Mouse (Mus musculus): ENCODE measurements around the gene Evi2a. TPM values are rescaled to one million over a fixed set of nuclear protein-coding genes. Genes with fewer than 3 reads are reported as not detected.

The Evi2a gene
- polyA plus RNA-seq, 1 experiment from 2014 or later = 1.7 TPM

GRCm38 (mm10) chr11:79522944-79523343 lies 7.5 kb downstream of the Evi2a start:
- Histone ChIP-seq H3K4me1 (no peaks in the 10 kb centered on the region), H3K36me3 (peaks cover 23% of the 10 kb centered on the region), H3K4me3 (no peak overlapping the region), H3K27ac (replicated peaks) (no peak overlapping the region), H3K9me3 (replicated peaks) (no peaks in the 10 kb centered on the region), H3K27me3 (ENCODE audit: low read depth, poor library complexity, severe bottlenecking) (no peaks in the 10 kb centered on the region)
- DNase-seq (ENCODE audit: low spot score) = no peak
- WGBS = 89% methylated on average over 1 of the region's 1 CpGs

GRCm38 (mm10) chr11:79521930-79522329 lies 8.5 kb downstream of the Evi2a start:
- Histone ChIP-seq H3K27ac (replicated peaks) (no peak overlapping the region), H3K4me1 (no peaks in the 10 kb centered on the region), H3K4me3 (no peak overlapping the region), H3K36me3 (peaks cover 14% of the 10 kb centered on the region), H3K9me3 (replicated peaks) (no peaks in the 10 kb centered on the region), H3K27me3 (ENCODE audit: low read depth, poor library complexity, severe bottlenecking) (no peaks in the 10 kb centered on the region)
- DNase-seq (ENCODE audit: low spot score) = no peak

- no peaks in the 10 kb centered on the region for H3K27me3 ChIP-seq (ENCODE audit: low read depth, poor library complexity, severe bottlenecking)
- no peak overlapping the region for H3K27ac ChIP-seq (replicated peaks)
- H3K36me3 ChIP-seq = peaks cover 14% of the 10 kb centered on the region; the same call in 1 of the 2 replicates
- no peaks in the 10 kb centered on the region for H3K9me3 ChIP-seq (replicated peaks)
- H3K4me3 ChIP-seq = no peak overlapping the region
- no peak for DNase-seq (ENCODE audit: low spot score)
- no peaks in the 10 kb centered on the region for H3K4me1 ChIP-seq
Measured at GRCm38 (mm10) chr11:79520772-79521171, 9.6 kb downstream of the Evi2a start.

GRCm38 (mm10) chr11:79519878-79520291 lies 10.5 kb downstream of the Evi2a start:
- no peaks in the 10 kb centered on the region for H3K27me3 ChIP-seq (ENCODE audit: low read depth, poor library complexity, severe bottlenecking)
- peaks cover 11% of the 10 kb centered on the region; the same call in 1 of the 2 replicates for H3K36me3 ChIP-seq
- 86% methylated on average over 1 of the region's 1 CpGs for whole genome bisulfite sequencing
- no peak for DNase-seq (ENCODE audit: low spot score)
- no peaks in the 10 kb centered on the region for H3K4me1 ChIP-seq
- H3K27ac ChIP-seq (replicated peaks) = no peak overlapping the region
- no peaks in the 10 kb centered on the region for H3K9me3 ChIP-seq (replicated peaks)
- H3K4me3 ChIP-seq = no peak overlapping the region

GRCm38 (mm10) chr11:79519299-79519698 lies 11.1 kb downstream of the Evi2a start:
- H3K27ac ChIP-seq (replicated peaks) = no peak overlapping the region
- DNase-seq (ENCODE audit: low spot score) = no peak
- H3K36me3 ChIP-seq = peaks cover 7% of the 10 kb centered on the region
- no peaks in the 10 kb centered on the region for H3K27me3 ChIP-seq (ENCODE audit: low read depth, poor library complexity, severe bottlenecking)
- H3K4me1 ChIP-seq = no peaks in the 10 kb centered on the region
- no peak overlapping the region for H3K4me3 ChIP-seq
- no peaks in the 10 kb centered on the region for H3K9me3 ChIP-seq (replicated peaks)
- WGBS = 91% methylated on average over 6 of the region's 6 CpGs

- H3K36me3 ChIP-seq = peaks cover 2% of the 10 kb centered on the region; the same call in 1 of the 2 replicates
- no peak for DNase-seq (ENCODE audit: low spot score)
- H3K4me3 ChIP-seq = no peak overlapping the region
- H3K27me3 ChIP-seq (ENCODE audit: low read depth, poor library complexity, severe bottlenecking) = no peaks in the 10 kb centered on the region
- WGBS = 98% methylated on average over 2 of the region's 2 CpGs
- no peak overlapping the region for H3K27ac ChIP-seq (replicated peaks)
- no peaks in the 10 kb centered on the region for H3K4me1 ChIP-seq
- H3K9me3 ChIP-seq (replicated peaks) = no peaks in the 10 kb centered on the region
Measured at GRCm38 (mm10) chr11:79515798-79516197, 14.6 kb downstream of the Evi2a start.

GRCm38 (mm10) chr11:79515331-79515730 lies 15.1 kb downstream of the Evi2a start:
- H3K27ac ChIP-seq (replicated peaks) = no peak overlapping the region
- no peaks in the 10 kb centered on the region for H3K4me1 ChIP-seq
- no peaks in the 10 kb centered on the region for H3K9me3 ChIP-seq (replicated peaks)
- no peaks in the 10 kb centered on the region for H3K27me3 ChIP-seq (ENCODE audit: low read depth, poor library complexity, severe bottlenecking)
- H3K4me3 ChIP-seq = no peak overlapping the region
- no peak for DNase-seq (ENCODE audit: low spot score)
- WGBS = 71% methylated on average over 6 of the region's 6 CpGs
- peaks cover 2% of the 10 kb centered on the region; the same call in 1 of the 2 replicates for H3K36me3 ChIP-seq

GRCm38 (mm10) chr11:79511970-79512369 lies 18.4 kb downstream of the Evi2a start:
- H3K27me3 ChIP-seq (ENCODE audit: low read depth, poor library complexity, severe bottlenecking) = no peaks in the 10 kb centered on the region
- no peaks in the 10 kb centered on the region for H3K4me1 ChIP-seq
- peaks cover 2% of the 10 kb centered on the region; the same call in 1 of the 2 replicates for H3K36me3 ChIP-seq
- H3K9me3 ChIP-seq (replicated peaks) = no peaks in the 10 kb centered on the region
- H3K27ac ChIP-seq (replicated peaks) = no peak overlapping the region
- no peak for DNase-seq (ENCODE audit: low spot score)
- 93% methylated on average over 3 of the region's 3 CpGs for WGBS
- H3K4me3 ChIP-seq = no peak overlapping the region

GRCm38 (mm10) chr11:79504506-79504905 lies 25.9 kb downstream of the Evi2a start:
- WGBS = 83% methylated on average over 7 of the region's 7 CpGs

GRCm38 (mm10) chr11:79503845-79504244 lies 26.6 kb downstream of the Evi2a start, which contains the start of gene Omg:
TSS of gene Omg (minus strand) at chr11:79504084.
- no peak for DNase-seq (ENCODE audit: low spot score)
- Histone ChIP-seq H3K36me3 (no peaks in the 10 kb centered on the region), H3K4me3 (no peak within 1 kb of the TSS), H3K4me1 (peaks cover 27% of the 10 kb centered on the region), H3K27ac (replicated peaks) (0 out of 2 replicates have a peak within 1 kb of the TSS, but pooled peaks have one; percentile 33), H3K27me3 (ENCODE audit: low read depth, poor library complexity, severe bottlenecking) (no peaks in the 10 kb centered on the region), H3K9me3 (replicated peaks) (no peaks in the 10 kb centered on the region)
- WGBS = 47% methylated on average over 8 of the region's 8 CpGs

More at GRCm38 (mm10) chr11:79504506-79504905, 25.9 kb downstream of the Evi2a start:
- no peak overlapping the region for H3K27ac ChIP-seq (replicated peaks)
- no peak overlapping the region for H3K4me3 ChIP-seq
- peaks cover 27% of the 10 kb centered on the region for H3K4me1 ChIP-seq
- no peak for DNase-seq (ENCODE audit: low spot score)
- H3K36me3 ChIP-seq = no peaks in the 10 kb centered on the region
- H3K9me3 ChIP-seq (replicated peaks) = no peaks in the 10 kb centered on the region
- no peaks in the 10 kb centered on the region for H3K27me3 ChIP-seq (ENCODE audit: low read depth, poor library complexity, severe bottlenecking)

GRCm38 (mm10) chr11:79502917-79503316 lies 27.5 kb downstream of the Evi2a start:
- H3K27ac ChIP-seq (replicated peaks) = 0 out of 2 replicates have a peak overlapping the region, but pooled peaks have one; percentile 33
- H3K4me3 ChIP-seq = no peak overlapping the region
- H3K9me3 ChIP-seq (replicated peaks) = no peaks in the 10 kb centered on the region
- H3K27me3 ChIP-seq (ENCODE audit: low read depth, poor library complexity, severe bottlenecking) = no peaks in the 10 kb centered on the region
- no peaks in the 10 kb centered on the region for H3K36me3 ChIP-seq
- peaks cover 27% of the 10 kb centered on the region for H3K4me1 ChIP-seq
- no peak for DNase-seq (ENCODE audit: low spot score)
- WGBS = 37% methylated on average over 2 of the region's 2 CpGs

GRCm38 (mm10) chr11:79494976-79495800 lies 35.2 kb downstream of the Evi2a start:
- no peaks in the 10 kb centered on the region for H3K9me3 ChIP-seq (replicated peaks)
- H3K27me3 ChIP-seq (ENCODE audit: low read depth, poor library complexity, severe bottlenecking) = no peaks in the 10 kb centered on the region
- no peaks in the 10 kb centered on the region for H3K4me1 ChIP-seq
- 74% methylated on average over 10 of the region's 10 CpGs for WGBS
- no peak overlapping the region for H3K27ac ChIP-seq (replicated peaks)
- no peak for DNase-seq (ENCODE audit: low spot score)
- H3K36me3 ChIP-seq = peaks cover 28% of the 10 kb centered on the region
- no peak overlapping the region for H3K4me3 ChIP-seq

- Histone ChIP-seq H3K4me3 (no peak overlapping the region), H3K9me3 (replicated peaks) (no peaks in the 10 kb centered on the region), H3K4me1 (no peaks in the 10 kb centered on the region), H3K27me3 (ENCODE audit: low read depth, poor library complexity, severe bottlenecking) (no peaks in the 10 kb centered on the region), H3K27ac (replicated peaks) (no peak overlapping the region), H3K36me3 (peaks cover 57% of the 10 kb centered on the region)
- DNase-seq (ENCODE audit: low spot score) = no peak
Measured at GRCm38 (mm10) chr11:79484721-79485120, 45.7 kb downstream of the Evi2a start.
